Mouse (Mus musculus) fat pad, adult 2 months (tissue): Measurements from ENCODE around the gene Mta3.

ENCODE experiments used
- DNase-seq: peaks from one replicate; pipeline ENCODE4 v3.0.0-alpha.2; 2011; ENCODE audit warnings: low read depth, low spot score; ENCODE audit errors: extremely low read depth

Mta3 gene

DNA sequence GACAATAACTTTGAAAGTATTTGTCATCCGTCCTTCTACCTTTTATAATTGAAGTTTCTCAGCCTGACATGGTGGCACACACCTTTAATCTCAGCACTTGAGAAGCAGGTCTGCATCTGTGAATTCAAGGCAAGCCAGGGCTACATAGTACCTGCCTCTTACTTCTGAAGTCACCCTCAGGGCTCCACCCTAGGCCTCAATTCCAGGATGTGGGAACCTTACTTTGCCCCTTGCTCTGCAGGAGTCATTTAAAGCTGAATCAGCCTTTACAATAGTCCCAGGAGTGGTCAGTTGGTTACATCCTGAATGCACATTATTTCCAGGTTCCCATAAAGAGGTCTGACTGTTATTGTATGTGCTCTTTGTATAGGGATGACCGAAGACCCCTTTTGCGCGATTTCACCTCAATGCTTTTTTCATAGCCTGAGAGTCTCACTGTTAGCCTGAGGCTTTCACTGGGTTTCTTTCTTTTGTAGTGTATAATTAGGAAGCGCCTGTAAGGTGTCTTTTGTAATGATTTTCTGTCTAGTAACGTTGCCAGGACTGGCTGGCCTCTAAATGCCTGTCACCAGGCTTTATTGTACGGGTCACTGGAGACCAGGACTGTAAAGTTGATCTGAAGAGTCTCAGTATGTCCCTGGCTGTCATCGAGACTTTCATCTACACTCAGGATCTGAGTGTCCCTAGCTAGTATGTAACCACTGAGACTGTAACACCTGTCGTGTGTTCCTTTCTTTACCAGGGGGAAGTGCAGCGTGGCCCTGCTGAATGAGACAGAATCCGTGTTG is 47.3 kb downstream of the Mta3 start:
- DNase-seq: no peak

DNA sequence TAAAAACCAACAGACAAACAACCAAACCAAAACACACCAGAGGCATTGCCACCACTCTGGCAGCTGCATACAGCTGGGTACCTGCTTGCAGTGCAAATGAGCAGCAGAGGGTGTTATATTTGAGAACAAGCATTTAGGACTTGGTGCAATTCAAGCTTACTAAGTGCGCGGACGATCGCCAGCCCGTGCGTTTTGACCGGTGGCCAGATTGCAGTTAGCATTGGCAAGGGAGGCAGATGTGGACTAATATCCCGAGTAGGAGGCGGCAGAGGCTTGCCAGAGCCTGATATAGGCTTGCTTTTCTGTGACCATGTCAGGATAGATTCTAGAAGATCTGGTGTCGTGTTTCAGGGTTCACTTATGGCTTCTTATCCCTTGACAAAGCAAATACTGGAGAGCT is 52.1 kb downstream of the Mta3 start:
- peak; percentile 37 for DNase-seq

- no peak for DNase-seq
These were observed 53.6 kb downstream of the Mta3 start for GRCm38 (mm10) chr17:83759547-83759946.

DNA sequence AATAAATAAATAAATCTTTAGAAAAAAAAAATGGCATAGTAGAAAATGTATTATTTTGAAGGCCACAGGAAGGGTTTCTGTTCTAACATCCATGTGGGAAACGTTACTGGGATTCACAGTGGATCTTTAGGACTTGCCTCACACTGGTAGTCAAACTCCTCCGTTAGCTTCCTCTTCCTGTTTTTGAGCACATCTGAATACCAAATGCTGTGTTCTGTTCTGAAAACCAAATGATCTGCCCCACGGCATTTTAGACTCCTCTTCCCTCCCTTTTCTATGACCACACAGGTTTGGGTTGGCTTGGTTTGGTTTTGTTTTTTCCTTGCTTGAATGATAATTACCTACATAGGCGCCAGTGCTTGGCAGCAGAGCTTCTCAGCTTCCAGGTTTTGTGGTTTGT is 58.6 kb downstream of the Mta3 start:
- no peak for DNase-seq

DNA sequence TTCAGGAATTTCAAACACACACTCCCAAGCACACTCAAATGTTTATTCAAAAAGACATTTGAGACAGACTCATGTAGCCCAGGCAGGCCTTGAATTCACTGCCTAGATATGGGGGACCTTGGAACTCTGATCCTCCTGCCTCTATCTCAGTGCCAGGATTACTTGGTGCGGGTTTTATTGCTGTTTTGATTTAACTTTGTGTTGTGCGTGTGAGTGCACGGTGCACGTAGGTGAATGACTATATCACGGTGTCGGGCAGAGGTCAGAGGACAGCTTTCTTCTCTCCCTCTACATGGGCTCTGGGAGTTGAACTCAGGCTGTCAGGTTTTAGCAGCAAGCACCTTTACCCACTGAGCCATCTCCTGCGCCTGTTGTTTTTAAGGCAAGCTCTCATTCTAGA is 61.1 kb downstream of the Mta3 start:
- DNase-seq: no peak

DNA sequence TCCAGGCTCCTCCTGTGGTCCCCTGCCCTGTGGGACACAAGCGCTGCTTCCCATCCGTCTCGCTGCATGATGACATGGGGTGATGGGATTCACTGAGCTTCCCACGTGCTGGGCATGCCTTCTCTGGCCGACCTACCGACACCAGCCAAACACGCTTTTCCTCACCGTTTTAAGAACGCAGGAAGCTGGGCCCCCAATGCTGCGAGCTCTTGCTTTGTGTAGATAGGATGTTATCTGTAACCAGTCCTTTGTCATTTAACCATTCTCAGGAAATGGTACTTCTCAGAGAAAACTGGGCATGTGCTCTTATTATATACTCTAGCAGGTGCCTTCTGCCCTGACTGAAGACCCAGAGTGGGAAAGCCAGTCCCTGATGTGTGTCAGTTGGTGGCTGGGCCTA is 62.3 kb downstream of the Mta3 start:
- DNase-seq: no peak

- no peak for DNase-seq
These were observed 64.4 kb downstream of the Mta3 start for GRCm38 (mm10) chr17:83770371-83770770.

DNA sequence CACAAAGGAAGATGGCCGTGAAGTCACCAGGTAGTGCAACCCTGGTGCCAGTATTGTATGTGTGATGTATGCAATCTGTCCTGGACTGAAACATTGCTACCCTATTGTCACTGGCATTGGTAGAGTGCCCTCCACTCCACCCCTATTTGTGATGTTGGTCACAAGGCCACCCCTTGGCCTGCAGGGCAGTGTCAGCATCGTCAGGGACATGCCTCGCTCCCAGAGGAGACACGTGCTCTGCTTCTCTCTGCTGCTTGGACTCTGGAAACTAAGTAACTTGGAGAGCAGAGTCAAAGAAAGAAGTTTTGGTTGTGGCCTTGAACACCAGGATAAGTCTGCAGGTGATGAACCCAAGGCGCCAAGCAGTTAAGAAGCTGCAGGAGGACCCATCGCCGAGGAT is 65.0 kb downstream of the Mta3 start:
- no peak for DNase-seq

DNA sequence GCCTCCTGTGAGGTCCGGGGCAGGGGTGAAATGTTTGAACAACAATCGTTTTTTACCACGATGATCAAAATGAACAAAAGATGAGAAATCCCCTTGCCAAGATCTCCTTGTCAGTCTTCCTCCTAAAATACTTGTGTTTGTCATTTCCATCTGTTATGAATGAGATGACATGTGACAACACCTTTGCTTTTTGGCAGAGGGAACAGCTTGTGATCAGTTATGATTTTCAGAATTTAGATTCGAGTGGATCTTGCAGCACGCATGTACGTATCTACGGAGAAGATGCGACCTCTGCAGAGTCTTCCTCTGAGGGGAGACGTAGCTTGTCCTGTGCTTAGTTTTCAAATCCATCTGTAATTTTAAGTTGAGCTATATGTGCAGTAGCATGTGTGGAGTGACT is 66.1 kb downstream of the Mta3 start:
- DNase-seq: no peak

DNA sequence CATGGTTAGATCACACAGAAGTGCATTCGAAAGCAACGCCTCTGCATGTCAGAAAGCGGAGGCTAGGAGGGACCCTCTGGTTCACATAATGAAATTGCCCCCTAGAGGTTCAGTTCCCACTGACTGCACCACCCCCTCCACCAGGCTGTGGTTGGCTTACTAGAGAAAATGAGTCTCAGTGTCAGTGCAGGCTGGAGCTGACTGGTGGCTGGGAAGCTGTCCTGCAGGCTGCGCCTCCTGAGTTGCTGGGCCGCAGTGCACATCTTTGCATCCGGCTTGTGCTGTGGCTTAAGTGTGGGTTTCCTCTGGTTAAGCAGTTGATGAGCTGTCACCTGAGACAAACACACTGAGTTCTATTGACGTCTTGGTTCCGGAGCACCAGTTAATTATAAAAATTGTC is 66.7 kb downstream of the Mta3 start:
- no peak for DNase-seq

- no peak for DNase-seq
These were observed 71.0 kb downstream of the Mta3 start for GRCm38 (mm10) chr17:83776965-83777364.

GRCm38 (mm10) chr17:83777462-83778051 is 71.6 kb downstream of the Mta3 start:
- DNase-seq: no peak

GRCm38 (mm10) chr17:83780228-83780627 is 74.3 kb downstream of the Mta3 start:
- no peak for DNase-seq

GRCm38 (mm10) chr17:83782740-83783139 is 76.8 kb downstream of the Mta3 start:
- DNase-seq: no peak

- no peak for DNase-seq
These were observed 80.5 kb downstream of the Mta3 start for GRCm38 (mm10) chr17:83786418-83786817.

DNA sequence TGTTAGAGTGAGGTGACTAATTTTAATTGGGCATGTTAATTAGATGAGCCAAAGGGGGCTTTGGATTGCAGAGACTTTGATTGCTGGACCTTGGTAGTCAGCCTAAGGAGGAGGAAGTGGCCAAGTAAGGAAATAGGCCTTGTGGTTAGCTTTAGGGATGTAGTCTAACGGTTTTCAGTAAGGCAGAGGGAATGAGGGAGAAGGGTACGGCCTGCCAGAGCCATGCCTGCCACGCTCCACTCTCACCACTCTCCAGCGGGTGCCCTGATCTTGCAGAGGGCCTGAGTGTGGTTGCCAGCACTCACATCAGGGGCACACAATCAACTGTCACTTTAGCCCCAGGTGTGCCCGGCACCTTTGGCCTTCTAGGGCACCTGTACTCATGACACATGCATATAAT is 84.2 kb downstream of the Mta3 start:
- no peak for DNase-seq

- DNase-seq: no peak
These were observed 86.4 kb downstream of the Mta3 start for GRCm38 (mm10) chr17:83792388-83792787.

GRCm38 (mm10) chr17:83795121-83795520 is 89.2 kb downstream of the Mta3 start:
- DNase-seq: no peak

- DNase-seq: no peak
These were observed 93.6 kb downstream of the Mta3 start for GRCm38 (mm10) chr17:83799506-83800050.

GRCm38 (mm10) chr17:83803987-83804386 is 98.0 kb downstream of the Mta3 start:
- no peak for DNase-seq

- no peak for DNase-seq
These were observed 99.1 kb downstream of the Mta3 start for GRCm38 (mm10) chr17:83805078-83805477.

GRCm38 (mm10) chr17:83807345-83807744 is 101.4 kb downstream of the Mta3 start:
- no peak for DNase-seq
